Mouse (Mus musculus) cerebellum, postnatal 14 days (tissue): Measurements from ENCODE around the gene Ccdc86.
A peak's percentile ranks its signal among the peaks of the same experiment; 100 is the strongest.

Experiments used
- DNase-seq, 2 experiments: peaks; one replicate each; pipeline ENCODE4 v3.0.0; 2021; ENCODE audit warnings: mixed read lengths in 2 of 2

The Ccdc86 gene

DNA sequence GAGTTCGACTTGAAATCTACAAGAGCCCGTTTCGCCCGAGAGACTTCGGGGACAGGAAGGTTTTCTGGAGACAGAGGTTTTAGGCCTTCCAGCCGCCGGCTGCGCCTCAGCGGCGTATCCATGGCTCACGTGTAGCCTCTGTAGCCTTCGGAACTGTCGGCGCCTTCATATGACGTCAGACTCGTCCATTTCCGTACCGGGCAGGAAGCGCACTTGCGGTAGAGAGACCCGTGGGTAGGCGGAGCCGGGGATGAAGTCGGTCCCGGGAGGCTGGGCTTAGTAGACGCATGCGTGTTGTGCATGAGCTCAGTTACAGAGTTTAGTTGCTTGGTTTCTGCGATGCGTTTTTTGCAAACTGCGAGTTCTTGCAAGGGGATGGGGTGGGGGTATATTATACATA lies at the start of gene Ccdc86:
Gene Ccdc86 (minus strand): TSS at position 155 of the 400 bp plus-strand sequence.
- DNase-seq: peak; percentile 96 to 97

DNA sequence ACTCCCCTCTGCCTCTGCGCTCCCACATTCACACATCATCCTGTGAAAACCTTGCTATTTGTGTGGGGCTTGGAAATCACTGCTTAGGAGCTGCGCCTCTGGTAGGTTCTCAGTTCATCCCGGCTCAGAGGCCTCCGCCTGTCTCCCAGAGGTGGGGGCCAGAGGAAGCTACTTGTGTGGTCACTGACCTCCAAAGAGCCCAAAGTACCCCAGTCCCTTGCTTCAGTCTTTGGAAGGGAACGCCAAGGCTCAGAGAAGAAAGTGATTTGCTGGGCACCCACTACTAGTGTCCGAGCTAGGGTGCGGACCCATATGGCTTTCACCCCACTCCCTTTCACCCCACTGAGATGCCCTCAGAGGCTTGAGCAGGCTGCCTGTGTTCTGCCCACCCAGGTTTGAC lies 44.1 kb upstream of the Ccdc86 start, which contains the start of gene Ms4a15:
Gene Ms4a15 (minus strand): TSS at position 101 of the 400 bp plus-strand sequence.
- DNase-seq: no peak

DNA sequence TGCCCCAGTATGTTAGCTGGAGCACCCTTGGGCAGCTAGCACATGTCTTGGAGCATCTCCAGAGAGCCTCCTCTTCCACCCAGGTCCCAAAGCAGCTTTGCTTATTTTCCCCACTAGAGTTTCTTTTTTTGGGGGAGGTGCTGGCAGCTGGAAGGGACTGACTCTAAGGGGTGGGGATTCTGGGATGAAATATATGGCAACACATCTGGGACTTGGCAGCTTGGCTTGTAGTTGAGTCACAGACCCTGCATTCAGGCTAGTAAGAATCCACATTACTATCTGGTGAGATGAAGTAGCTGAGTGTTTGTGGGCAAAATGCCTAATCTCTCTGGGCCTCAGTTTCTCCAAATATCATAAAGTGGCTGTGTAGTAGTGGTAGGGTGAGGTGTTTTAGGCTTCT lies 42.8 kb upstream of the Ccdc86 start:
- no peak for DNase-seq

DNA sequence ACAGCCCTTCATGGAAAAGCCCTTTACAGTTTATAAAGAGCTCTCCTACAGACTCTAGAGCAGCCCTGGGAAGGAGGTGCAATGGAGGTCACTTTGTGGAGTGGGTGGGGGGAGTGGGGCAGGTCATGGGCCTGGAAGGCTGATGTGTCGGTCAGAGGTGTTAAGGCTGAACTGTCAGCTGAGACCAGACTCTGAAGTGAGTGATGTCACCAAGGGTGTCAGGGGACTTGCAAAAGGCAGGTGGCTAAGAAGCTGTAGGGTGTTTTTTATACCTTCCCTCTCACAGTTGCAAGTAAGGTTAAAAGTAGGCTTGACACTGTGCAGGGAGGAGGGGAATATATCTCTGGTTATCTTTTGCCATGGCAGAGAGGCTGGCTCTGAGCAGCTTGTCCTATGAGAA lies 41.7 kb upstream of the Ccdc86 start:
- no peak for DNase-seq

DNA sequence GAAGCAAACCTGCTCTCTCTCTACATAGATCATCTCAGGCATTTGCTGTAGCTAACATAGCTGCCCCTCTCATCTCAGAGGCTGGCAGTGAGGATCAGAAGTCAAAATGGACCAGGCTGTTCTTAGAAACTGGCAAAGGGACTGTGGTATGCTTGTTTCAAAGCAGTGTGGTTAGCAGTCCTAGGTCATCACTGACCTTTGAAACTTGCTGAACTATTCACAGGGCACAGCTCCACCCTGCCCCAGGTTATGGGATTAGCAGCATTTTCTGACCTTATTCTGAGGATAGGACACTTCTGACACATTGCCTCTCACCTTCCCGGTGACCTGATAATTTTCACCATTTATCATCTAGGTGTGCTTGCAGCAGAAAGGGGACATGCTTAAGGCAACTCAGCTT lies 39.5 kb upstream of the Ccdc86 start:
- no peak for DNase-seq

DNA sequence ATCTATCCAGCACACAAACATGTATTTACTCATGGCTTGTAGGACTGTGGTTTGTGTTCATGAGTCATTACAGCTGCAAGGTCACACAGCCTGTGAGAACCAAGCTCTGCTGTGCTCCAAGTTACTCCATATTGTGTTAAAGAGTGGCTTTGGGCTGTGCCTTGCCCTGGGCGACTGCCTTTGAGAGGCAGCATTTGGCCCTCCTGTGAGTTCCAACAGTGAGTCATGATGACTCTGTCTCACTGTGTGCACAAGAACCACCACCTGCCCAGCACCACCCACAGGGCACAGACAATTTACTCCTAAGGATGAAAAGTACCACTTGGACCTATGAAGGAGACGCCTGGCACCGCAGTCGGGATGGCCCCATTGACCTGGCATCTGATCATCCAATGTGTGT lies 36.8 kb upstream of the Ccdc86 start:
- DNase-seq: no peak

DNA sequence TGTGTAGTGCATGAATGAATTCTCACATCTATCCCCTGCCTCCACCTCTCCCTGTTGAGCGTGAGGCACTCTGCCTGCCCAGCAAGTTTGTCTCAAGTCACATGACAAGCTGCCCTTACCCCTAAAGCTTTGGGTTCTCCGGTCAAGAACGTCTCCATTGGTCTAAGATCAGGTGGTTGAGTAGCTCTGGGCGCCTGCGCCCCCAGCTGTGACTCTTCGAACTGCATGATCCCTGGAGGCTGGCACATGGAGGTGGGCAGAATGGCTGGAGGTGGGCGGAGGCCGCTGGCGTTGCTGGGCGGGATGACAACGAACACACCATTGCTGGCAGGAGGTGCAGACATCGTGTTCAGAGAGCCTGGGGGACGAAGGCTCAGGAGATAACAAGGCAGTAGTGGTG lies 35.5 kb upstream of the Ccdc86 start:
- DNase-seq: peak in 1 of 2 experiments; percentile 13

DNA sequence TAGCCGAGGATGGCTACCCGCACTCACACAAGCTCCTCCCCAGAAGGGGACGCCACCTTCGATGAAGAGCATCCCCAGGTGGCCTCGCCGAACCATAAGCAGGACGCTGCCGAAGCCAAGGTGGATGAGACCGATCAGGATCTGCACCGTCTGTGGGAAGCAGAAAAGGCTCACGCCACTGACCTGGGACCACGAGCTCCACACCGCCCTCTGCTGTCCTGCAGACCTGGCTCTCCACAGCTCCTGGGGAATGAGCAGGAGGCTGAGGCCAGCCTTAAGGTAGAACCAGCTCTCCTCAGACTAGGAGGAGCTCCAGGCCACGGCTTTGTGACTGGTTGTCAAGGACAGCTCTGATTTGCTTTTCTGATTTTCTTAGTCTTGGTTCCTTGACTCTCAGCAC lies 34.1 kb upstream of the Ccdc86 start:
- peak; percentile 62 to 77 for DNase-seq

DNA sequence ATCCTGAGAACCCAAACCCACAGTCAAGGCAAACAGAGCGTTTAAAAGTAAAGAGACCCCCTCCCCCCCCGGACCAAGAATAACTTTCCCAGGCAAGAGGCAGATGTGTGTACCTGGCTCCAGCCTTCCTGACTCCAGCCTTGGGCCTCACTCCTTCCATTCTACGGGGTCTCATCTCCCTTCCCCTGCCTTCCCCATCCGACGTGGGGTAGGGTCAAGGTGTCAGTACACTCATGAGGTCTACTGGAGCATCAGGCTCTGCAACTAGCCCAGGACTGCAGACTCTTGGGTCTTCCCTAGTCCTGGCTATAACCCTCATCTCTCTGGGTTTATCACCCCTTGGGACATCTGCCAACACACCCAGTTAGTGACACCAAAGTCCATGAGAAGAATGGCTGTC lies 31.1 kb upstream of the Ccdc86 start:
- DNase-seq: peak in 1 of 2 experiments; percentile 16

DNA sequence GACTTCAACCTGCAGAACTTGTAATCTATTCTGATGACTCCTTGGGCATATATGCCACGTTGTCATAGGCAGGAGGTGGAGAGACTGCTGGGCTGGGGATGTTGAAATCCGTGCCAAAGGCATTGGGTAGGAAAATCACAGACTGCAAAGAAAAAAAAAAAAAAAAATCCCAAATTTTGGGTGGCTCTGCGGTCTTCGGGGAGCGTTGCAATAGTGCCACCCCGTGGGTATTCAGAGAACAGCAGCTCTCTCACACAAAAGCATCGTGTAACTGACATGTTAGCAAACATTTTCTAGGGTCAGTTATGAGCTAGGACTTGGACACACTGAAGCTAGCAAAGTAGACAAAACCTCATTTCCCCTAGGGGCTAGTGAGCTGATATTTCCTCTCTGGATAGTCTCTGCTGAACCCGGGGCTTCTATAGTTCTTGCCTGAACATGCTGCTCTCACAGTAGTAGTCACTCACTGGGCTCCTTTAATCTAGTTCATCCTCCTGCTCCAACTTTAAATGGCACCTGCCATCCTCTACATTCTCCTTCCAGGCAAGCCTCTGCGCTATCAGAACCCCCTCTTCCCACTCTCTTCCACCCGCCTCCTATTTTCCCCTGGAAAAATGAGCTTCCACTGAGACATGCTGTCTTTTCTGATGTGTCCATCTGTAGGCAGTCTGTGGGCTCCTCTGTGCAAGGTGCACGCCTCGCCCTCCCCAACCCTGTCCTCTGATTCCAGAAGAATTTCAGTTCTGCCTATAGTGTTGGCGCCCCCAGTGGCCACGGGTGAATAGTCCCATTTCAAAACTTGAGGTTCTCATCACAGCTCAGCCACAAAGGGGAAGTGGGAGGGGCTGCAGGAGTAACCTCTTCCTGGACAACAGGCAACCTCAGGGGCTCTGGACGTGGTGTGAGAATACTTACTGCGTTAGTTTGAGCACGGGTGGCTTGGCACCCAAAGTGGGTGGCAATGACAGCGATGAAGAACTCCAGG lies 30.4 kb upstream of the Ccdc86 start:
- peak; percentile 83 to 92 for DNase-seq

DNA sequence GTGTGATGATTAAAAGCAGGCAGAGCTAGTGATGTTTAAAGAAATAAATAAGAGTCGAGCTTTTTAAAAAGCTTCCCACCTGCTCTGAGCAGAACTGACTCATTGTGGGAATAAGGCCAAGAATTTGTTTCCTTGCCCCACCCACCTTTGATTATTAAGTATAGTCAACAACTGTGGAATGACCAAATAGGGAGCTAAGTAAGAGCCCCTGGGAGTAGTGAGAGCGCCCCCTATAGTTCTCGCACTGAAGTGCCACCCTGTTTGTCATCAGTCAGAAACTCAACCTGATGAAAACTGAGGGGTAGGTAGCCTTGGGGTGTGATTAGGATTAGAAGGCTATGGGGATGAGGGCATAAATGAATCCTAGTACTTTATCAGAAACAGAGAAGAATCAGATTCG lies 27.3 kb upstream of the Ccdc86 start:
- DNase-seq: no peak

DNA sequence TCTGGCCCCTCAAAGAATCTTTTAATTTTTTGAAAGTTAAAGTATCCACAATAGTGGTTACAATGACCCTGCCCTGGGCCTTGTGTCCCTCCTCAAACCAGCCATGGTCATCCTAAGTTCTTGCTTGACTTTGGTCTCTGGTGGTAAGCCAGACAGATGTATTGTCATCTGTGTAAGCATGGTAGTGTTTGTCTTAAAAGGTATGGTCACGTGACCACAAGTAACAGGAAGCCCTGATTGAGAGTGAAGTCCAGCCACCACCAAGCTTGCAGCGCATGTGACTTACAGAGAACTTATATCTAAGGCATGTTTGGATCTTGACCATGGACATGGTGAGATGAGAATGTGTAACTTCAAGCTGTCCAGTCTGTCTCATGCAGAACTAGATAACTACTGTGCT lies 26.1 kb upstream of the Ccdc86 start:
- no peak for DNase-seq

DNA sequence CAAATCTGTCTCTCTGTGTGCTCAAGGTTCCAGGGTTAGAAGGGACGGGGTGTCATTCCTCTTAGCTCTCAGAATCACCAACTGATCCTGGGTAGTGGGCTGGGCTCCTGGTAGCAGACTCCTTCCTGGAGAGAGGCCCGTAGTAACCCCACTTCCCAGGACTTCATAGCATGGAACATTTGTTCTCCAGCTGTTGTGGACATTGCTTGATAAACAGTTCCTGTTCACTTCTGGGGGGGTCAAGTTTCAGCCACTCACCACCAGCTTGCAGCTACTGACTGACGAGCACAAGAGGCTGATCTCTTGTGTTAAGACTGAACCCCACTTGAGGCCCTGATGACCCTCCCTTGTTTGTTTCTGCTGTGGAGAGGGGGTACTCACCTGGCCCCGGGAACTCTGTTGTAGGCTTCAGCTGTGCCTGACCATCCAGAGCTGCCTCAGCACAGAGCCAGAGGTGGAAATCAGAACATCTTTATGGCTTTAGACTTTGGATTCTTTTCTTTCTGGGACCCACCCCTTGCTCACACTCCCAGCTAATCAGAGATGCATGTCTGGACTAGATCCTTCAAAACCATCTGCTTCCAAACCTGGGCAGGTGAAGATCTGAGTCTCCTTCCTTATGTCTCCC lies 25.3 kb upstream of the Ccdc86 start, which contains the start of gene Ms4a10:
Gene Ms4a10 (minus strand): TSS at position 433 of the 628 bp plus-strand sequence.
- DNase-seq: no peak

DNA sequence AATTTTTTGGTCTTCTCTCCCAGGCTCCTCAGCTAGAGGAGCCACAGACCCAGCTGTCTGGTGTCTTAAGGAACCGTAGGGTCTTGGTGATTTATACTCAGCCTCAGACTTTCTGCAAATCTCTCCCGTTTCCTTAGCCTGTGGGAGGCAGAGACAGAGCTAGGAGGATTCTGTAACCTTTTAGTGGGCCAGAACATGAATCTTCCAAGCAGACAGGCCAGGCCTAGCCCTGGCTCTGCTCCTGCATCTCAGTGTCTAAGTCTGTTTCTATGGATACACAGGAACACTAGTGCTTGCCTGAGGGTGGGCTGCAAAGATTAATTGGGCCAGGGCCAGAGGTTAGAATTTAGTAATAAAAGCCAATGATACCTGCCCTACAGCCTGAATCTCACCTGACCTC lies 24.1 kb upstream of the Ccdc86 start:
- no peak for DNase-seq

DNA sequence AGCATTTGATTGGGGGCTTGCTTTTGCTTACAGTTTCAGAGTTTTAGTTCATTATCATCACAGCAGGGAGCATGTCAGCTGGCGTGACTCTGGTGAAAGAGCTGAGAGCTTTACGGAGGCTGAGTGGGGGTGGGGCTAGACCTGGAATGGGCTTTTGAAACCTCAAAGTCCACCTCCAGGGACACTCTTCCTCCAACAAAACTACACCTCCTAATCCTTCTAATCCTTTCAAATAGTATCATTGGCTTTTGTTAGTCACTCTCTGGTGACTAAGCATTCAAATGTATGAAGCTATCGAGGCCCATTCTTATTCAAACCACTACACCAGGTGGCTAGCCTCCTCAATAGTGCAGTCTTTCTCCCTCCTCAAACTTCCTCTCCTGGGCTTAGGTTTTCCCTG lies 23.6 kb upstream of the Ccdc86 start:
- no peak for DNase-seq

DNA sequence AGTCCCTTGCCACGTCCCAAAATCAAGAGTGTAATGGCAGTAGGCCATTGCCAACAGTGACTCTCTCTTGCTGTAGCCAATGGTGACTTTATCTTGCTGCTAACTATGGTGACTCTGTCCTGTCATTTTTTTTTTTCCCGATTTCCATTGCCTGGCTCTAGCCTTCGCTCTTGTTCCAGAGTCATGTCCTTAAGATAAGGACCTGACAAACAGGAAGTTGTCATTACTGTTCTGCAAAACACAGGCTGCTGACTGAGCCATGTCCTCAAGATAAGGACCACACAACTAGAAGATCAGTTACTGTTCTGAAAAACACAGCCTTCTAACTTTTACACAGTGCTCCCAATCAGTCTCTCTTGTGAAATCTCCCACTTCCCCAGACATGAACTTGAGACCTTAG lies 21.4 kb upstream of the Ccdc86 start:
- DNase-seq: no peak

DNA sequence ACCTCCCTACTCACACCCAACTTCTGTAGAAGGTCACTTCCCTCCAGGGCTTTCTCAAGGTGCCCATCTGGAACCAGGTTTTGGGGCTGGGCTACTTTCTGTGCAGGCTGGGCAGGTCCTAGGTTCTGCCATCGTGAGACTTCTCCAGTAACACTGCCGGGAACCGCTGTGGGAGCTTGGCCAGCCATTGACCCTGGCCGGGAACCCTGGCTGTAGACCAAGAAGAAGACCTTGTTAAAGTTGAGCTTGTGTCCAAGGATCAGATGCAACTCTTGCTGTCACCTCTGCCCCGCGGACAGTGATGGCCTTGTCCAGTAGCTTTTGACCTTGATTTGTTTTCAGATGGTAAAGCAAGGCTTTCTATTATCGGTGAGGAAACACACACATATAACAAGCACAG lies 19.5 kb upstream of the Ccdc86 start:
- DNase-seq: no peak

DNA sequence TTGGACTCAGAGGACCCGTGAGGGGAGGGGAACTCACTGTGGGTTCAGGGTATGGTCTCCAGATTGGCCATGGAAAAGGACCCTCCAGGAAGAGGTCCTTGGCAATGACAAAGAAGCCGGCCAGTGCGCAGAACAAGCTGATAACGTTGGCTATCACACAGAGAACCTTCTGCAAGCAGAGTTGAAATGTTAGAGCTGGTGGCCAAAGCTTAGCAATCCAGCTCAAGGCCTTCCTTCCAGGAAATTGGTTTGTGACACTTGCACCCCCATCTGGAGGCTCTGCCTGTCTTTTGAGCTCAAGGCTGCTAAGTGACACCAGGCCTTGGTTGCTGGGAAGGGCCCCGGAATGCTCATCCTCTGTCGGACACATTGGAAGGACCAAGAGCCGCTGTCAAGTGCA lies 16.7 kb upstream of the Ccdc86 start:
- DNase-seq: no peak

DNA sequence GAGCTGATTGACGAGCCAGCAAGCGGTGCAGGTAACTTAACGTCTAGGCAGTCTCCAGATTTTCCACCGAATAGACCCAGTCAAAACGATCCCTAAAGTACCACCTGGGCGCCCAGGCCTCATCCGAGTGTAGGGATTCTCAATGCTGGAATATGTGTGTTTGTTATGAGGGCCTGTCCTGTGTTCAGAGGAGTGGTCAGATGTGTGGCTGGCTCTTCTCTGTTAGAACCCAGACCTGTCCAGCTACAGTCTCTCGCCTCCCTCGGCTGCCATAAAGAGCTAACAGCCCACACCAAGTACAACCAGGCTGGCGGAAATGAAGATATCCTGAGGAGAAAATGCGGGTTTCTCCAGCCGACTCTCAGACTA lies 10.9 kb upstream of the Ccdc86 start:
- no peak for DNase-seq

DNA sequence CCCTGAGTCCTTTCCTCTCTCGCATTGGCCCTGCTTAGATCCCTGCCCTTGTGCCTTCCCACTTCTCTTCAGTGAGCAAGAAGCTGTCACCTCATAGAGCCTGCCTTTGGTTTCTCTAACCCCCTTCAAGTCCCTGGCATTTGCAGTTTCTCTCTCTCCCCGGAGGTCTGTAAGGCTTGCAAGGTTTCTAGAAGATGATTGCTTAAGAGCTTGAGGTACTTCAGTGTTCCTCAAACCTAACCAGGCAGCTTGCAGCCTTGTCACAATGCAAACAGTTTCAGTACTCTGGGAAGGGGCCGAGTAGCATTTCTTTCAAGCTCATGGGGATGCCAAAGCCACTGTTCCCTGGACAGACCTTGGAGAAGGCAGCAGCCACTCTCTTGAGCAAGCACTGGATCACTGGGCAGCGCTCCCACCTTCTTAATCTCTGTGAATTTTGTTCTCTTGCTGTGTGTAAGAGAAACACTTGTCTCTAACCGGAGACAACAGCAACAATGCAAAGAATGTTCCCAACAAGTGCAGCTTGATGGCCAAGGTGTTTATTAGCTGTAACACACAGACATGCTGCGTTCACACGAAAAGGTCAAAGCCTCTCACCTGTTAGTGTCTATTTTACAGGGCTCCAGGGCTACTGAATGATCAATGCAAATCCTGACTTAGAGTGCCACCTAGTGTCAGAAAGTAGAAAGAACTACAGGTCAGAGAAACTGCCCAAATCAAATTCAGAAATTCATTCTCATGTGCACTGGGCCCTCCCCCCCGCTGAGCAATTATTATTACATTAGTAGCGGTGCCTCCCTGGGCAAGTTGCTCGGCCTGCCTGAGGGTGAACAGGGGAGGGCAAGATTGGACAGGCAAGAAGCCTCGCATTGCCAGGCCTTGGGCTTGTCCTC lies 10.3 kb upstream of the Ccdc86 start:
- peak; percentile 82 to 84 for DNase-seq

DNA sequence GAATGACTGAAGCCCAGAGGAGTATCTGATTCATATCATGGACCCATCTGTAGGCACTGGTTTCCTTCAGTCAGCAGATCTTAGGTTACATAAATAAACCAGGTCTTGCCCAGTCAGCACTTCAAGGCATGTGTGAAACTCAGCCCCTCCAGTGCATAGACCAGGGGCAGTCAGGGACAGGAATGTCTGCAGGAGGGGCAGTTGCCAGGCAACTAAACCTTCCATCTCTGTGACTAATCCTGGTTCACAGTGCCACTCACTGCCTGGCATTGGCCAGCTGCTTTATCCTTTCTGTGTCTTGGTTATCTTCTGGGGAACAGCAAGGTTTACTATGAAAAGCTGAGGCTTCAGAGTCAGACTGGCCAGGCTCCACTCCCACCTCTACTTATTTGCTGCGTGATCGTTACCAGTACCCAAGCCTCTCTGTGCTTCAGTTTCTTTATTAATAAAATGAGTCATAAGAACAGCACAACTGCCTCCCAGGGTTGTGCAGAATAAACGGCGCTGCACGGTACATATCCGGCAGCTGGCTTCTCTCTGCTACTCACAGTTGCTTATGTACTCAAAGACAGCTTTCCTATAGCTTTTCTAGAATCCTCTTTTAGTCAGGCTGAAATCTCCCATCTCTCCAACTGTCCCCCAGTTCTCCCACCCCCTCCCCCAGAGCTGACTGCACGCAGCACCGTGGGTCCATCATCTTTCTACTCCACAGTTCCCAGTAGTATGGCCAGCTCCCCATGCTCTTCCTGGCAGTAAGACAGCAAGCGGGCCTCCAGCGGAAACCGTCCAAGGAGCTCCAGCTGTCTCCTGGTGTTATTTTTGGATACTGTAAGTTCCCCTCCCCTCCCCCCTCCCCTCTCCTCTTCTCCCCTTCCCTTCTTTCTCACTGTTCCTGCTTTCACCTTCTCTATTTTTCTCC lies 3.2 kb upstream of the Ccdc86 start:
- peak; percentile 34 to 48 for DNase-seq

DNA sequence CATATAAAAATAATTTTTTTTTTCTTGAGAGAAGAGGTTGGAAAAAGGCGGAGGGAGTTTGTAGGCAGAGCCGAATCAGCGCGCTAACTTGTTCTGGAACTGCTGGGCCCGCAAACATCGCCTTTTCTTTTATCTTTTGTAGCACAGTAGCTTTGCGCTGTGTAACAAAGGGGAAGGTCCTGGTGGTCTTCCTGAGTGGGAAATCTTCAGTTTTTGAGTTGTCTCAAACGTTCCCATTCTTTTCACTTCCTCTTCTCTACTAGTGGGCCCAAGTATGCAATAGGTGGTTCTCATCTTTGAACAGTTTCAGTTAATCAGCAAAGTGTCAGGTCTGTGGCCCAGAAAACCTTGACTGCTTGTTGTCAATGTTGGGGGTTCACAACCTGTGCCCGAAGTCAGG lies 492 bp upstream of the Ccdc86 start:
- no peak for DNase-seq
